14 mouse cellular contexts compared by ENCODE assay signal in genomic region chr1:184781286-184782160, GRCm38 (mm10). TPM values are rescaled to one million over a fixed set of nuclear protein-coding genes. Genes with fewer than 3 reads are reported as not detected.
A peak's percentile ranks its signal among the peaks of the same experiment; 100 is the strongest.
DNase-seq lines count a peak whose midpoint lies in the region; ATAC-seq and TF ChIP-seq lines count a peak whose summit lies in the region.
"Had no signal": no experiment of that assay in that cellular context is flagged by ENCODE, and none has a peak within 500 bp of the region (broad histone marks: within the 10 kb centered on the region; RNA-seq: fewer than 3 reads in every experiment).

No protein-coding gene starts in this region.

- TF ChIP-seq POLR2A in myocyte (IDR thresholded peaks at IDR 0.05; ENCODE audit: insufficient read length, low read depth), result peak; percentile 30

- DNase-seq in kidney, adult 9 months, result no peak
- DNase-seq in liver, embryonic 11.5 days (ENCODE audit: low spot score), result no peak
- DNase-seq in layer of hippocampus, adult 11-12 months (ENCODE audit: low spot score), result no peak
- DNase-seq in adrenal gland, adult (ENCODE audit: inconsistent age in 2 of 2, low spot score in 1 of 2), result no peak
- DNase-seq in retina, postnatal 1 day, result no peak
- DNase-seq: B cell, adult 2 months; cerebellum, adult 11 months; heart, postnatal 36 days had no signal

- no peak overlapping the region for H3K27ac ChIP-seq in kidney, embryonic 14.5 days (ENCODE audit: low read depth, low read length)
- peak overlapping the region; percentile 74 for H3K27ac ChIP-seq in liver, embryonic 11.5 days (ENCODE audit: low read depth, low read length)
- H3K27ac ChIP-seq: limb, embryonic 13.5 days; neural tube, embryonic 15.5 days had no signal

- H3K79me2 ChIP-seq in C2C12 (ENCODE audit: control insufficient read depth, insufficient read depth), result no peaks in the 10 kb centered on the region
- H3K79me2 ChIP-seq in myocyte (ENCODE audit: control insufficient read depth, insufficient read depth), result no peaks in the 10 kb centered on the region

- peaks cover 7% of the 10 kb centered on the region; the same call in 1 of the 2 replicates for H3K27me3 ChIP-seq in kidney, embryonic 14.5 days (ENCODE audit: control insufficient read depth, insufficient read depth, low read length)
- no peaks in the 10 kb centered on the region for H3K27me3 ChIP-seq in C2C12 (ENCODE audit: control insufficient read depth, insufficient read depth, insufficient read length)
- no peaks in the 10 kb centered on the region for H3K27me3 ChIP-seq in liver, embryonic 11.5 days (replicated peaks; ENCODE audit: control insufficient read depth, insufficient read depth, low read length)
- no peaks in the 10 kb centered on the region for H3K27me3 ChIP-seq in myocyte (ENCODE audit: control insufficient read depth, insufficient read depth, insufficient read length)

- 50% methylated on average over 10 of the region's 10 CpGs for WGBS in kidney, embryonic 14.5 days
- 25% methylated on average over 10 of the region's 10 CpGs for WGBS in liver, embryonic 11.5 days

- no peak for TF ChIP-seq CTCF in C2C12 (IDR thresholded peaks at IDR 0.05; ENCODE audit: control insufficient read depth, insufficient read depth, insufficient read length)

- no peak overlapping the region for H3ac ChIP-seq in C2C12 (ENCODE audit: control insufficient read depth, insufficient read length, low read depth)
- H3ac ChIP-seq in myocyte (ENCODE audit: control insufficient read depth, insufficient read length), result no peak overlapping the region

- H3K79me3 ChIP-seq in C2C12 (ENCODE audit: low read depth), result no peaks in the 10 kb centered on the region

- H3K4me2 ChIP-seq in kidney, embryonic 14.5 days (replicated peaks; ENCODE audit: low read depth, low read length), result no peak overlapping the region
- peak overlapping the region; percentile 22 for H3K4me2 ChIP-seq in liver, embryonic 11.5 days
- H3K4me2 ChIP-seq in myocyte (ENCODE audit: low read depth), result peak overlapping the region; percentile 89
- H3K4me2 ChIP-seq: heart, embryonic 11.5 days; limb, embryonic 13.5 days; neural tube, embryonic 15.5 days had no signal

- H3K9ac ChIP-seq in kidney, embryonic 14.5 days (ENCODE audit: low read depth, low read length), result no peak overlapping the region
- H3K9ac ChIP-seq in liver, embryonic 11.5 days (ENCODE audit: low read depth, low read length), result no peak overlapping the region
- H3K9ac ChIP-seq: limb, embryonic 13.5 days; neural tube, embryonic 15.5 days had no signal

- 0 out of 2 replicates have a peak, but pooled peaks have one; percentile 25 for ATAC-seq in kidney, embryonic 14.5 days (ENCODE audit: low FRiP score, low TSS enrichment)
- peak; percentile 91 for ATAC-seq in liver, embryonic 11.5 days (replicated peaks; ENCODE audit: low FRiP score)

- no peaks in the 10 kb centered on the region for H3K9me3 ChIP-seq in kidney, embryonic 14.5 days (ENCODE audit: control insufficient read depth, low read length)
- H3K9me3 ChIP-seq in liver, embryonic 11.5 days (ENCODE audit: control insufficient read depth, low read length), result no peaks in the 10 kb centered on the region; the same call in 1 of the 2 replicates
- H3K9me3 ChIP-seq: limb, embryonic 13.5 days; neural tube, embryonic 15.5 days had no signal

- H3K36me3 ChIP-seq in kidney, embryonic 14.5 days (ENCODE audit: control insufficient read depth, insufficient read depth, low read length), result no peaks in the 10 kb centered on the region
- no peaks in the 10 kb centered on the region for H3K36me3 ChIP-seq in C2C12 (ENCODE audit: control insufficient read depth, insufficient read depth)
- no peaks in the 10 kb centered on the region for H3K36me3 ChIP-seq in liver, embryonic 11.5 days (ENCODE audit: control insufficient read depth, insufficient read depth, low read length)
- H3K36me3 ChIP-seq in myocyte (ENCODE audit: control insufficient read depth, insufficient read depth), result no peaks in the 10 kb centered on the region
- H3K36me3 ChIP-seq: limb, embryonic 13.5 days; neural tube, embryonic 15.5 days had no signal

- no peak overlapping the region for H3K4me3 ChIP-seq in kidney, embryonic 14.5 days (ENCODE audit: low read length)
- H3K4me3 ChIP-seq in C2C12 (ENCODE audit: insufficient read depth, poor library complexity, severe bottlenecking), result no peak overlapping the region
- H3K4me3 ChIP-seq in liver, embryonic 11.5 days (ENCODE audit: low read depth, low read length), result no peak overlapping the region
- H3K4me3 ChIP-seq in myocyte, result no peak overlapping the region
- H3K4me3 ChIP-seq: limb, embryonic 13.5 days; neural tube, embryonic 15.5 days had no signal

- H3K4me1 ChIP-seq in kidney, embryonic 14.5 days (ENCODE audit: control insufficient read depth, insufficient read depth, low read length), result no peaks in the 10 kb centered on the region
- peaks cover 19% of the 10 kb centered on the region for H3K4me1 ChIP-seq in liver, embryonic 11.5 days (replicated peaks; ENCODE audit: control insufficient read depth, insufficient read depth, low read length)
- H3K4me1 ChIP-seq: limb, embryonic 13.5 days had no signal

TF ChIP-seq in C2C12, 6 proteins besides CTCF, POLR2A, EP300 and RAD21:
- no peak for TF ChIP-seq MAX (IDR thresholded peaks at IDR 0.05)
- TF ChIP-seq MYOD1 (IDR thresholded peaks at IDR 0.05; ENCODE audit: control insufficient read depth, insufficient read length, low read depth), result peak; percentile 5
- TF ChIP-seq USF1 (IDR thresholded peaks at IDR 0.05; ENCODE audit: low read depth), result no peak

TF ChIP-seq in myocyte, 11 proteins besides CTCF, POLR2A, EP300 and RAD21:
- TF ChIP-seq MYOD1 (IDR thresholded peaks at IDR 0.05; ENCODE audit: control insufficient read depth in 1 of 3, insufficient read length in 2 of 3, low read depth in 2 of 3) (peak in 1 of 3 experiments; percentile 2), MYOG (IDR thresholded peaks at IDR 0.05; ENCODE audit: control insufficient read depth in 1 of 3, insufficient read depth in 1 of 3, insufficient read length in 2 of 3, low read depth in 2 of 3) (peak in 1 of 3 experiments; percentile 38), CEBPB (IDR thresholded peaks at IDR 0.05; ENCODE audit: insufficient read depth, poor library complexity, severe bottlenecking) (peak; percentile 79; the same call in 1 of the 2 replicates), REST (IDR thresholded peaks at IDR 0.05; ENCODE audit: insufficient read depth, insufficient read length) (no peak)

RNA-seq across cellular contexts. Expression of gene Marc1, which starts 29.6 kb away (rescaled TPM):
- polyA plus RNA-seq in kidney, embryonic 14.5 days (2014; fragmentation: Nextera tagmentation; extraction: Ambion mirVana), result 0.28 and 0.41 TPM in 2 replicates
- polyA plus RNA-seq in C2C12 (2012; fragmentation: generic; extraction: Trizol) (0.01 TPM), myocyte (2012; fragmentation: generic; extraction: Trizol) (not detected)
- 3.9 and 5.1 TPM in 2 replicates for polyA plus RNA-seq in liver, embryonic 11.5 days (2014; fragmentation: Nextera tagmentation; extraction: Ambion mirVana)

RNA-seq across cellular contexts. Expression of gene Hlx, which starts 49.1 kb away (rescaled TPM):
- 6.9 and 8.0 TPM in 2 replicates for polyA plus RNA-seq in kidney, embryonic 14.5 days (2014; fragmentation: Nextera tagmentation; extraction: Ambion mirVana)
- polyA plus RNA-seq in C2C12 (2012; fragmentation: generic; extraction: Trizol) (34.7 TPM), myocyte (2012; fragmentation: generic; extraction: Trizol) (15.8 TPM)
- polyA plus RNA-seq in liver, embryonic 11.5 days (2014; fragmentation: Nextera tagmentation; extraction: Ambion mirVana), result 42.3 and 46.9 TPM in 2 replicates
